Mouse (Mus musculus): Measurements from ENCODE around the gene Scamp2. TPM values are rescaled to one million over a fixed set of nuclear protein-coding genes. Genes with fewer than 3 reads are reported as not detected.
A peak's percentile ranks its signal among the peaks of the same experiment; 100 is the strongest.

Gene Scamp2
- total RNA-seq, 4 experiments from 2014 or later, result 35.5 to 42.9 (median 37.1) TPM

- DNase-seq (ENCODE audit: low spot score in 2 of 2), result peak; percentile 55 to 56
Measured at GRCm38 (mm10) chr9:57550126-57550862, 10.4 kb upstream of the Scamp2 start.

DNA sequence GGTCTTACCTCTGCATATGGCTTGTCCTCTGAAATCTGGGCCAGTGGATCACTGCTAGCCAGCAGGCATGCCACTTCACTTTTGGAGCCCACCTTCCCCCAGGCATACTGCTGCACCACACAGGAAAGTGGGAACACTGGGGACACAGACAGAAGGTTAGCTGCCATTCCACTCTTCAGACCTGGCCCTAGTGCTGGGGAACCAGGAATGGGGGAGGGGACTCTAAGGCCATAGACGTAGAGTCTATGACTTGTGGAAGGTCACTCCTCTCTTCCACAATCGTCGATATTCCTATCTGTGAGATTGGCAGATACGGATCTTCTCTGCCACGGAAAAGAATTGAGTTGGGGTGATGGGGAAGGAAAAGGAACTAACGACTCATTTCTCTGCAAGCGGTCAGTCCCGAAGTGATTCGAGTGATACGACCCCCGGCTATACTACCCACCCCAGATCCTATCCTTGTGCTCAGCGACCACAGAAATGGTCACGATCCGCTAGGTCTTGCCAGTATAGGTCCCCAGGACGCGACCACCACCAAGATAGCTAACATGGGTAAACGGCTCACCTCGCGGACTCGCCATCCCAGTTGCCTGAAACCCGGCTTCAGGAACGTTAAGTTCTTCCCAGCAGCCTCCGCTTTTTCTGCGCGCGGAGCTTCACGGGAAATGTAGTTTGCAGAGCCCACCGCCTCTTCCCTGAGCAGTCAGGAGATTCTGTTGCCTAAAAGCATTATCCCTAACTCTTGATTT, 8.4 kb upstream of the Scamp2 start, which contains the start of gene Mpi:
TSS of gene Mpi (minus strand) at position 625 of the 749 bp plus-strand sequence.
- DNase-seq (ENCODE audit: low spot score in 2 of 2), result peak in 1 of 2 experiments; percentile 40

DNA sequence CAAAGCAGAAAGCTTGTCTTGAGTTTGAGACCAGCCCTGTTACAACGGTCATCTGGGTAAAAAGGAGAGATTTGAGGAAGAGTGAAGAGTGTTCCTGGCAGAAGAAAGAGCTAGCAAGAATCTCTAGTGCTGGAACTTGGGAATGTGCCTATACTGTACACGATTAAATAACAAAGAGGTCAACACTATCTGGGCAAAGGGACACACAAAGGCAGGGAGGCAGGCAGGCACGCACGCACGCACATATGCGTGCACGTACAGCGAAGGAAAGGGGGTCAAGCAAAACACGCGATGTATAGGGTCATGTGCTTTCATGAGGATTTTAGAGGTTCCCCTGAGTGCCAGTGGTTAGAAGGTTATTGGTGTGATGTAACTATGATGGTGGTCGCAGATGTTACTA, 7.6 kb upstream of the Scamp2 start:
- DNase-seq (ENCODE audit: low spot score in 2 of 2), result no peak

- DNase-seq (ENCODE audit: low spot score in 2 of 2), result no peak
Measured at GRCm38 (mm10) chr9:57554753-57555152, 6.0 kb upstream of the Scamp2 start.

DNA sequence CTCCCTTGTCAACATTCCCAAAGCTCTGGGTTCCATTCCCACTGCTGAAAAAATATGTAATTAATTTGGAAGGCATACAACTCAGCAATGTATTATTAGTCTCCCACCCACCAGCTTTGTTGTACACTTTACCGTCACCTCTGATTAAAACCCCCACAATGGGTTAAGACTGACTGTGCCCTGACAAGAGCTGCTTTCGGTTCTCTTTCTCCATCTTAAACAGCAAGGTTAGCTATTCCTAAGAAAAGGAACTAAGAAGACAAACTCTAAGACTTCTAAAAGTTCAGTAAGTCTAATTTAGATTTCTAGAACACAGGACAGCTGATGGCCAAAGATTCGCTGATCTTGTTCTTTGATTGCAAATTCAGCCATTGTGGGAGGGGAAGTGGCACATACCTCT, 3.5 kb upstream of the Scamp2 start:
- no peak for DNase-seq (ENCODE audit: low spot score in 2 of 2)

GRCm38 (mm10) chr9:57558625-57559024, 2.1 kb upstream of the Scamp2 start:
- no peak for DNase-seq (ENCODE audit: low spot score in 2 of 2)

GRCm38 (mm10) chr9:57559568-57559967, 1.2 kb upstream of the Scamp2 start:
- DNase-seq (ENCODE audit: low spot score in 2 of 2), result no peak

DNA sequence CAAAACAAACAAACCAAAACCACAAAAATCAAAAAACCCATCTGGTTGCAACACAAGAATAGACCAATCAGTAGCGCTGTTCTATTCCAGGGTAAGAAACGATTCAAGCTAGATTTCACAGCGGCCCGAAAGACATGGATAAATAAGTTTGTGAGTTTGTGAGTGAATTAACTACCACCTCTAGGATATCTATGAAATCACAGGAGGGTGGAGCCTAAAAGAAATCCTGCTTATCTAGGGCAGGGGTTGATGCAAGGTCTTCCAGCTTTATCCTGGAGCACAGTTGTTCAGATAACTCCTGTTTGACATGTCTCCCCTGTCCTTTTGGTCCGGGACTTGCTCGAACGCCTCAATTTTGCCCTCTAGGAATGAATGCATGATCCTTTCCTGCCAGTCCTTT, 480 bp upstream of the Scamp2 start:
- DNase-seq (ENCODE audit: low spot score in 2 of 2), result no peak

DNA sequence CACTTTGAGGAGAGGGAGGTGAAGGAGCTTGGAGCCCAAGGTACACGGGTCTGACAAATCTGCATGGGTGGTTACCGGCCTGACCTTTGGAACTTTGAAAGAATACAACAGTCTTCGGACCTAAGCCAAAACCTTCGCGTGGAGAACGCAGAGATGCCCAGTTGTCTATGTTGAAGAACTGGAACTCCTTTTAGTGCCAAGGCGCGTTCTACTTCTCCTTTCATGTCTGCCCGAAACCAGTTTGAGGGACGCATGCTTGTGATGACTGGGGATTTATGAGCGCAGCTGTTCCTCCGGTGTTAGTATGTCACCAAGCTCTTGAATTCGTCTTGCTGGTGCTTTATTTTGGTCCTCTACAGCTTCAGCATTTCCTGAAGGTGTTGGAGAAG, 962 bp downstream of the Scamp2 start:
- peak in 1 of 2 experiments; percentile 42 for DNase-seq (ENCODE audit: low spot score in 2 of 2)

DNA sequence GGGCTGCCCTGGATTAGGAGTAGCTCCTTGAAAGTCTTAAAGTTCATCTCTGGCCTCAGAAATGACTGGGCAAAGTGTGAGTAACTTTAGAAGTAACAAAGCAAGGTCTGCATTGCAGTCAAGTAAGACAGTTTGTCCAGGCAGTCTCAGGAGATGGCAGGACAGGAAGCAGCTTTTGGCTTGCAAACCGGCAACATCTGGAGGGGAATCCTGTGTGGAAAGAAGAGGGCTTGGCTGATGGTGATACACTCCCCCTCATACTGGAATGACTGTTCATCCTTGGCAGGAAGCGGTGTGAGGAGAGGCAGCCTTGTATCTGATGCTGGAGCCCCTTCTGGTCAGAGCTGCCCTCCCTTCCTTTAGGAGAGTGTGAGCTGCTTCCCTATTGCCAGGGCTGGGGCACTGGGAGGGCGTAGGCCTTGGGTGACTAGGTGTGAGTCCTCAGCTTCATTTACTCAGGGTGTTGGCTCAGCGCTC, 2.2 kb downstream of the Scamp2 start:
- peak in 1 of 2 experiments; percentile 25 for DNase-seq (ENCODE audit: low spot score in 2 of 2)

- no peak for DNase-seq (ENCODE audit: low spot score in 2 of 2)
Measured at GRCm38 (mm10) chr9:57564609-57565008, 3.9 kb downstream of the Scamp2 start.

- no peak for DNase-seq (ENCODE audit: low spot score in 2 of 2)
Measured at GRCm38 (mm10) chr9:57565741-57566221, 5.0 kb downstream of the Scamp2 start.

DNA sequence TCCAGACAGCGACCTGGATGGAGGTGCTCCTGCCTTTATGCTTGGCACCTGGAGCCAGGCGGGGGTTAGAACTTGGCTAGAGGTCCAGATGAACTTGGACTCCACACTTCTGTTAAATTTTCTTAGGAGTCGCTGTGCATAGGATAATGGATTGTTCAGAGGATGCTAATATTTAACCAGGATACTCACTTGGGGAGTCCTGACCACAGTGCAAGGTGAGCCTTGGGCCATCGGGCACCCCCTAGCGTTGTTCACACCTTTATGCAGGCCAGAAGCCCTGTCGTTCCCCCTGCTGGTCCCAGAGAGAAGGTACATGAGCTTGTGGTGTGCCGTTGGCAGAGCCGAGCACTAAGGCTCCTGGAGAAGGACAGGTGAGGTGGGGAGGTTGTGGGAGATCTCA, 6.1 kb downstream of the Scamp2 start:
- no peak for DNase-seq (ENCODE audit: low spot score in 2 of 2)

- peak; percentile 63 to 64 for DNase-seq (ENCODE audit: low spot score in 2 of 2)
Measured at GRCm38 (mm10) chr9:57568500-57568899, 7.8 kb downstream of the Scamp2 start.

- no peak for DNase-seq (ENCODE audit: low spot score in 2 of 2)
Measured at GRCm38 (mm10) chr9:57574397-57574796, 13.7 kb downstream of the Scamp2 start.

DNA sequence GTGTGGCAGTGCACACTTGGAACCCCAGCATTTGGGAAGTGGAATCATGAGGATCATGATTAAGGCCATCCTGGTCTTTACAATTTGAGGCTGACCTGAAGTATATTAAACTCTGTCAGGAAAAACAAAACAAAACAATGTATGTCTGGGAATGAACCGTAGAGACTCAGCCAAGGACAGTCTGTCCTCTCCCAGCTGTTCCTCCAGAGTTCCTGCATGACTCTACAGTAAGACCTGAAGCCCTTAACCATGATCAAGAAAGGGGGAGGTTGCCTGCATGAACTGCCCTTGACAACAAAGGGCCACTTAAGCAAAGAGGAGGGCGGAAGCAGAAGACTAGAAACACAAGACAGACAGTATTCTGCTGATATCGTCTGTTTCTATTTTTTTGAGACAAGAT, 14.8 kb downstream of the Scamp2 start:
- no peak for DNase-seq (ENCODE audit: low spot score in 2 of 2)

- DNase-seq (ENCODE audit: low spot score in 2 of 2), result no peak
Measured at GRCm38 (mm10) chr9:57577144-57577849, 16.6 kb downstream of the Scamp2 start.

GRCm38 (mm10) chr9:57584991-57585390, 24.2 kb downstream of the Scamp2 start:
- no peak for DNase-seq (ENCODE audit: low spot score in 2 of 2)

DNA sequence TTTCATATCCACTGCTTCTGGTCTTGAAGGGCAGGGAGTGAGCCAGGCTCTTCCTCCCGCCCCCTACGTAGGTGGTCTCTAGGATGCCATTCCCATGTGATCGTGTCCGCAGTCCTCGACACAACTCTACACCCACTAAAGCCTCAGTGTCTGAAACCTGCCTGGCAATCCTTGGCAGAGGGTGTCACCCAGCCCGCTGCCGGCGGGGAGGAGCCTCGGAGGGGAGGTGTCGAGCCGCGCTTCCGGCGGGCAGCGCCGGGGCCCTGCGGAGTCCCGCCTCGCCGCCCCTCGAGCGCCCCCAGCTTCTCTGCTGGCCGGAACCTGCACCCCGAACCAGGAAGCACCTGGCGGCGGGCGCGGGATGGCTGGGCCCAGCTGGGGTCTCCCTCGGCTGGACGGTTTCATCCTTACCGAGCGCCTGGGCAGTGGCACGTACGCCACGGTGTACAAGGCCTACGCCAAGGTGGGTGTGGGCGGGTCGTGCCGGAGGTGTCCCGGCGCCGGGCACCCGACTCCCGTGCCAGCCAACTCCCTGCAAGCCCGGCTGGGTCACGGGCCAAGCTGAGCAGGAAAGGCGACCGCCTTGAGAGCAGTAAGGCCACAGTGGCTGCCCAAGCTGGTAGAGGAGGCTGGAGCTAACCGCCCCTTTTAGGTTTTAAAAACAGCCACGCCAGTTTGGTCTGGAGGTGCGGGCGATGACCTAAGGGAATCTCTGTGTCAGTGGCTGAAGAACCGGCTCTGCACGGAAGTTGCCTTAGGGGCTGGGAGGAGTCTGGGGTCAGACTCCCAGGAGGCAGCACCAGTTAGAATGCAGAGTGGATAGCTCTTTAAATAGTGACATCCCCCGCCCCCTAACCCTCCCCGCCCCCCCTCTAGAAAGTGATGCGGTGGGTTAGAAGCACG, 28.7 kb downstream of the Scamp2 start, which contains the start of gene Ulk3:
TSS of gene Ulk3 (plus strand) at position 229 of the 903 bp plus-strand sequence.
- DNase-seq (ENCODE audit: low spot score in 2 of 2), result peak; percentile 50 to 68

DNA sequence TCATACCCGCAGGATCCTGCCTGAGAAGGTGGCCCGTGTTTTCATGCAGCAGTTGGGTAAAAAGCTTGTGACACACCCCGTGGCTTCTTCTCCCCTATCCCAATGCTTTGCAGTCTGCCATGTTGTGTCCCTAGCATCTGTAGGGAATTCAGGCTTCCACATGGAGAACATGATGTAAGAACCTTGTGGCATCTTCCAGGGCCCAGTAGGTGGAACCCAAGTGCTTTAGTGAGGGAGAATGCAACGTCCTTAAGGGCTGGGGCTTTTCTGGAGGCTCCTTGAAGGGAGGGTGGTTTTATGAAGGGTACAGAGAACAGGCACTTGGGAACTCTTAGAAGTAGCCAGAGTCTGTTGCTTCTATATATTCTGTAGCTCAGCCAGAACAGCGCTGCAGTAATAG, 30.0 kb downstream of the Scamp2 start:
- DNase-seq (ENCODE audit: low spot score in 2 of 2), result no peak

All from gastrocnemius, adult 8-10 months (tissue).